In genomic region chr2:104219733-104220391, GRCm38 (mm10) we compare ENCODE assay signal across 14 mouse cellular contexts.
A peak's percentile ranks its signal among the peaks of the same experiment; 100 is the strongest.
DNase-seq lines count a peak whose midpoint lies in the region; ATAC-seq and TF ChIP-seq lines count a peak whose summit lies in the region.
"Had no signal": no experiment of that assay in that cellular context is flagged by ENCODE, and none has a peak within 500 bp of the region (broad histone marks: within the 10 kb centered on the region; RNA-seq: fewer than 3 reads in every experiment).

No protein-coding gene starts in this region.

- peaks cover 36% of the 10 kb centered on the region for H3K4me1 ChIP-seq in hindbrain, embryonic 10.5 days (replicated peaks)
- peaks cover 26% of the 10 kb centered on the region for H3K4me1 ChIP-seq in hindbrain, embryonic 13.5 days (replicated peaks)
- peaks cover 3% of the 10 kb centered on the region for H3K4me1 ChIP-seq in ES-Bruce4 (ENCODE audit: control insufficient read depth, insufficient read depth, low read length)
- H3K4me1 ChIP-seq in intestine, embryonic 15.5 days (replicated peaks) = no peaks in the 10 kb centered on the region
- H3K4me1 ChIP-seq: liver, embryonic 15.5 days had no signal

- TF ChIP-seq EP300 in ES-Bruce4 (IDR thresholded peaks at IDR 0.05; ENCODE audit: insufficient read depth, low read depth, low read length) = 0 out of 2 replicates have a peak, but pooled peaks have one; percentile 59

- ATAC-seq in hindbrain, embryonic 13.5 days (ENCODE audit: low FRiP score) = no peak
- ATAC-seq in intestine, embryonic 15.5 days = no peak
- ATAC-seq in inflammation-experienced regulatory T-cells, adult 6 months = no peak
- ATAC-seq: intestine, embryonic 16.5 days had no signal

- TF ChIP-seq POLR2A in ES-Bruce4 (IDR thresholded peaks at IDR 0.05; ENCODE audit: insufficient read depth, low read length) = no peak

- TF ChIP-seq CTCF in ES-Bruce4 (IDR thresholded peaks at IDR 0.05; ENCODE audit: low read depth, low read length) = no peak

- H3K9me3 ChIP-seq in hindbrain, embryonic 10.5 days = no peaks in the 10 kb centered on the region
- no peaks in the 10 kb centered on the region for H3K9me3 ChIP-seq in hindbrain, embryonic 13.5 days
- no peaks in the 10 kb centered on the region for H3K9me3 ChIP-seq in ES-Bruce4 (replicated peaks; ENCODE audit: control insufficient read depth, insufficient read depth, low read length, poor library complexity, severe bottlenecking)
- H3K9me3 ChIP-seq in intestine, embryonic 15.5 days = no peaks in the 10 kb centered on the region
- H3K9me3 ChIP-seq: limb, embryonic 12.5 days; liver, embryonic 15.5 days had no signal

- WGBS in hindbrain, embryonic 10.5 days = 47% methylated on average over 14 of the region's 14 CpGs
- 20% methylated on average over 14 of the region's 14 CpGs for WGBS in hindbrain, embryonic 13.5 days
- 84% methylated on average over 14 of the region's 14 CpGs for WGBS in intestine, embryonic 15.5 days

- H3K27ac ChIP-seq in hindbrain, embryonic 10.5 days = peak overlapping the region; percentile 35; the same call in 1 of the 2 replicates
- no peak overlapping the region for H3K27ac ChIP-seq in hindbrain, embryonic 13.5 days
- H3K27ac ChIP-seq in ES-Bruce4 (ENCODE audit: insufficient read depth, low read length) = no peak overlapping the region
- no peak overlapping the region for H3K27ac ChIP-seq in intestine, embryonic 15.5 days
- H3K27ac ChIP-seq: liver, embryonic 15.5 days had no signal

- H3K9ac ChIP-seq in hindbrain, embryonic 13.5 days = no peak overlapping the region
- no peak overlapping the region for H3K9ac ChIP-seq in ES-Bruce4 (ENCODE audit: low read depth, poor library complexity, severe bottlenecking)
- no peak overlapping the region for H3K9ac ChIP-seq in intestine, embryonic 15.5 days
- H3K9ac ChIP-seq: limb, embryonic 12.5 days; liver, embryonic 15.5 days had no signal

- peak; percentile 32 for DNase-seq in hindbrain, embryonic 10.5 days (ENCODE audit: low spot score)
- peak; percentile 44 for DNase-seq in embryo, embryonic 10.5 days (ENCODE audit: low spot score)
- peak; percentile 17 for DNase-seq in lung, postnatal 25 days (ENCODE audit: low spot score)
- no peak for DNase-seq in thymus, postnatal 36 days
- DNase-seq: adrenal gland, postnatal 36 days; kidney, postnatal 10 days; thymus, postnatal 14 days had no signal

- no peak overlapping the region for H3K4me2 ChIP-seq in hindbrain, embryonic 13.5 days
- no peak overlapping the region for H3K4me2 ChIP-seq in intestine, embryonic 15.5 days (replicated peaks)
- H3K4me2 ChIP-seq: limb, embryonic 12.5 days; liver, embryonic 15.5 days had no signal

- H3K36me3 ChIP-seq in hindbrain, embryonic 10.5 days = no peaks in the 10 kb centered on the region
- H3K36me3 ChIP-seq in hindbrain, embryonic 13.5 days = peaks cover 7% of the 10 kb centered on the region
- no peaks in the 10 kb centered on the region for H3K36me3 ChIP-seq in ES-Bruce4 (ENCODE audit: control insufficient read depth, insufficient read depth, low read length, poor library complexity, severe bottlenecking)
- H3K36me3 ChIP-seq in intestine, embryonic 15.5 days = no peaks in the 10 kb centered on the region
- H3K36me3 ChIP-seq: limb, embryonic 12.5 days; liver, embryonic 15.5 days had no signal

- H3K27me3 ChIP-seq in hindbrain, embryonic 10.5 days (ENCODE audit: insufficient read depth, poor library complexity, severe bottlenecking) = peaks cover 81% of the 10 kb centered on the region
- H3K27me3 ChIP-seq in hindbrain, embryonic 13.5 days = peaks cover 46% of the 10 kb centered on the region
- no peaks in the 10 kb centered on the region for H3K27me3 ChIP-seq in ES-Bruce4 (ENCODE audit: control insufficient read depth, insufficient read depth, low read length, poor library complexity, severe bottlenecking)
- H3K27me3 ChIP-seq in intestine, embryonic 15.5 days (replicated peaks) = no peaks in the 10 kb centered on the region
- H3K27me3 ChIP-seq: limb, embryonic 12.5 days; liver, embryonic 15.5 days had no signal

- H3K4me3 ChIP-seq in hindbrain, embryonic 10.5 days = no peak overlapping the region
- no peak overlapping the region for H3K4me3 ChIP-seq in hindbrain, embryonic 13.5 days
- H3K4me3 ChIP-seq in ES-Bruce4 (ENCODE audit: low read depth, low read length) = no peak overlapping the region
- H3K4me3 ChIP-seq in intestine, embryonic 15.5 days (replicated peaks) = no peak overlapping the region
- H3K4me3 ChIP-seq: limb, embryonic 12.5 days; liver, embryonic 15.5 days had no signal

Comparison
In these comparisons a context has a peak if more than half of its experiments do, and no peak if none do; other contexts are left out.
1. DNase-seq: peak in hindbrain, embryonic 10.5 days (single experiment), embryo, embryonic 10.5 days (single experiment) and lung, postnatal 25 days (single experiment); none in thymus, postnatal 36 days (0 of 2).